Mouse (Mus musculus): ENCODE data around the gene Olfr52. TPM values are rescaled to one million over a fixed set of nuclear protein-coding genes. Genes with fewer than 3 reads are reported as not detected.

Olfr52 gene
- total RNA-seq (2023) = not detected

DNA sequence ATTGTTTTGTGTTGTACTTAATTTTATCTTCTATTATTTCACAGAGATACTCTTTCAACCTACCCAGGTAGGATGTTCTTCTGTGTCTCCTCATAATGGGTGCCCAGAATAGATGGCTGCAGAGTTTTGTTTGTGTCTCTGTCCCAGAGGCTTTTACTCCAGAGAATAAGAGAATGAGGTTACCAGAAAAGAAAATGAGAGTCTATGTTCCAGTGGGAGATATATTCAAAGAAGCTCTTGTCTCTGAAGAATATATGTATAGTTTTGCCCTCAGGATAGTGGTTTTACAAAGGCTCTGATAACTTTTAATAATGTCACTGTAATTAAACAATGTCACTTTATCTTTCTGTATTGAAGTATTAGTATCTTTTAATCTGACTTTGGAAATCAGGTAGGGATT, at the start of gene Olfr52:
Gene Olfr52, minus strand, starts transcription at position 101 of the 400 bp plus-strand sequence.

DNA sequence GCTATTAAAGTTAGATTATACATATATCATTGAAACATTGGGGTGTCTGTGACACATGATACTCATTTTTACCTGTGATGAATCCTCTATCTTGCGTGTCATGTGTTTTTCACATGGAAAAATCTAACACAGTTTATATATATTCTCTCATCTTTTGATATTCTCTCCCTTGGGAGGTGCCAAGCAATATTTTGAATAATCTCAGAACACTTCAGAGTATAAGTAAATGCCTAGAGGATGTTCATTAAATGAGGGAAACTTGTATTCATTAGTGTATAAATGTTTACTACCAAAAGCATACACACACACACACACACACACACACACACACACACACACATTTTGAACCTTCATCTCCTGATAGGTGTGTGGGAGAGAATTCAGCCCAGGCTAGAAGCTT, 45.8 kb upstream of the Olfr52 start, which contains the start of gene Olfr1047:
Gene Olfr1047, minus strand, starts transcription at position 101 of the 400 bp plus-strand sequence.

GRCm38 (mm10) chr2:86219214-86219613, 33.7 kb upstream of the Olfr52 start, which contains the start of gene Olfr1046:
Gene Olfr1046 (minus strand): TSS chr2:86219314.

DNA sequence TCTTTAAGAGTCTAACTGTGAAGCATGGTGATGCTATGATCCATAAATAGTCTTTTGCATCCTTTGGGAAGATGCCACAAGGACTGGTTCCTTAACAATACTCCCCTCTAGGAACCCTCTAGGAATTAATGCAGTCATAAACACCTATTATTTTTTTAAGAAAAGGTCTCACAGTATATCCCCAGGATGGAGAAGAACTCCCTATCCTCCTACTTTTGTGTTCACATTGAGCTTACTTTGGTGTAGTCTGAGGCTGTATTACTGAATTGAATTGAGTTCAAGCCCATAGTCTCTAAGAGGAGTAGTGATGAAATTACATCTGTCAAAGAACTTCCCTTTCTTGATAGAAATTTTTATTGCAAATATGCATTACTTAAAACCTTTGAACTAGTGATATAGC, 17.4 kb upstream of the Olfr52 start, which contains the start of gene Olfr1045:
Gene Olfr1045, minus strand, starts transcription at position 101 of the 400 bp plus-strand sequence.

GRCm38 (mm10) chr2:86177720-86178119, 7.8 kb downstream of the Olfr52 start, which contains the start of gene Olfr1044:
Gene Olfr1044 (minus strand): TSS chr2:86177820.

GRCm38 (mm10) chr2:86167422-86167821, 18.1 kb downstream of the Olfr52 start, which contains the start of gene Olfr1043:
Gene Olfr1043 (minus strand): TSS chr2:86167522.

DNA sequence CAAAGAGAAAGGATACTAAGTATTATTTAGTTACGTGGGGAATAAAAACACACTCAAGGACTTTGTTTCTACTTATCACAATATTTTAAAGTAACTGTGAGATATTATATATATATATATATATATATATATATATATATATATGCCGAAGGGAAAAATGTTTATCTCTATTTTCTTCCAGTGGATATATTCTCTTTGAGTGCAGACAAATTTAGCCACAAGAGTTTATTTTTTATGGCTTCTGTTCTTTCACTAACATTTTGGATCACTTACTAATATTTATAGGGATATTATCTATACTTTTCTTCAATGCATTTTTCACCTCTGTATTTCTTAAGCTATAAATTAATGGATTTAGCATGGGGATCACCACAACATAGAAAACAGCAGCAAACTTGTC, 23.7 kb downstream of the Olfr52 start, which contains the start of gene Olfr1042:
Gene Olfr1042, minus strand, starts transcription at position 101 of the 400 bp plus-strand sequence.

DNA sequence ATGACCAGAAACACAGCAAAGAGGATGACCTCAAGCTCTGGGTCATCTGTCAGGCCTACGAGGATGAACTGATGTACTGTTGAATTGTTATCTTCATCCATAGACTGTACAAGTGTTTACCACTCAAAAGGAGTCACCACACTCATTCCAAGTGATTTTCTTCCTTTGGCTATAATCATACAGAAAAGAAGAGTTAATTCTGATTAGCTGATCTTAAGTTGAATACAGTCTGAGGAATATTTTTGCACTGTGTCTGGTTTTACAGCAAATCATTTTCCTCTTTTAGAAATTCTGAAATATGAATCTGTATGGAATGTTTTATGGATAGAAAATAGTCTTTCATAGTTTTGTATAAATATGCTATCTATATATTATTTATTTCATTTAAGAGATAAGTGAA, 38.9 kb downstream of the Olfr52 start, which contains the start of gene Olfr1040:
Gene Olfr1040, minus strand, starts transcription at position 101 of the 400 bp plus-strand sequence.

GRCm38 (mm10) chr2:86135828-86136227, 49.7 kb downstream of the Olfr52 start, which contains the start of gene Olfr1039:
Gene Olfr1039 (minus strand): TSS chr2:86135928.

Other genes with a start within 250 kb of the Olfr52 start
- gene Olfr1028, start 235.2 kb downstream of the Olfr52 start, total RNA-seq (2023) = 0.18 TPM
- not detected for gene Olfr1029, start 211.8 kb downstream of the Olfr52 start, total RNA-seq (2023)
- gene Olfr1030, start 206.4 kb downstream of the Olfr52 start, total RNA-seq (2023) = not detected
- not detected for gene Olfr1031, start 195.4 kb downstream of the Olfr52 start, total RNA-seq (2023)
- not detected for gene Olfr1032, start 180.1 kb downstream of the Olfr52 start, total RNA-seq (2023)
- gene Olfr1033, start 165.1 kb downstream of the Olfr52 start, total RNA-seq (2023) = not detected
- gene Olfr1034, start 139.8 kb downstream of the Olfr52 start, total RNA-seq (2023) = not detected
- not detected for gene Olfr1036, start 111.7 kb downstream of the Olfr52 start, total RNA-seq (2023)
- not detected for gene Olfr1037, start 98.3 kb downstream of the Olfr52 start, total RNA-seq (2023)
- not detected for gene Olfr1039, start 49.8 kb downstream of the Olfr52 start, total RNA-seq (2023)
- not detected for gene Olfr1040, start 39.0 kb downstream of the Olfr52 start, total RNA-seq (2023)
- not detected for gene Olfr1042, start 23.8 kb downstream of the Olfr52 start, total RNA-seq (2023)
- not detected for gene Olfr1043, start 18.2 kb downstream of the Olfr52 start, total RNA-seq (2023)
- not detected for gene Olfr1044, start 7.9 kb downstream of the Olfr52 start, total RNA-seq (2023)
- gene Olfr1045, start 17.3 kb upstream of the Olfr52 start, total RNA-seq (2023) = not detected
- gene Olfr1046, start 33.6 kb upstream of the Olfr52 start, total RNA-seq (2023) = not detected
- gene Olfr1047, start 45.7 kb upstream of the Olfr52 start, total RNA-seq (2023) = not detected
- not detected for gene Olfr1048, start 54.6 kb upstream of the Olfr52 start, total RNA-seq (2023)
- gene Olfr1049, start 72.6 kb upstream of the Olfr52 start, total RNA-seq (2023) = not detected
- not detected for gene Olfr1051, start 93.4 kb upstream of the Olfr52 start, total RNA-seq (2023)
- gene Olfr1052, start 106.8 kb upstream of the Olfr52 start, total RNA-seq (2023) = not detected
- gene Olfr1053, start 129.6 kb upstream of the Olfr52 start, total RNA-seq (2023) = not detected
- gene Olfr1054, start 149.8 kb upstream of the Olfr52 start, total RNA-seq (2023) = not detected
- not detected for gene Olfr1055, start 164.6 kb upstream of the Olfr52 start, total RNA-seq (2023)
- not detected for gene Olfr1056, start 176.8 kb upstream of the Olfr52 start, total RNA-seq (2023)
- not detected for gene Olfr1057, start 192.7 kb upstream of the Olfr52 start, total RNA-seq (2023)
- not detected for gene Olfr1058, start 202.9 kb upstream of the Olfr52 start, total RNA-seq (2023)
- not detected for gene Olfr1061, start 228.4 kb upstream of the Olfr52 start, total RNA-seq (2023)
- gene Olfr1062, start 241.1 kb upstream of the Olfr52 start, total RNA-seq (2023) = not detected